Mouse (Mus musculus): ENCODE data around the gene Prcd. TPM values are rescaled to one million over a fixed set of nuclear protein-coding genes. Genes with fewer than 3 reads are reported as not detected.

Prcd gene
- polyA plus RNA-seq, 1 experiment from 2014 or later: 0.43 TPM

- ATAC-seq (replicated peaks; ENCODE audit: insufficient number of reproducible peaks, low FRiP score, low TSS enrichment, low read depth) (no peak), DNase-seq (ENCODE audit: low spot score) (no peak)
- no peaks in the 10 kb centered on the region for H3K36me3 ChIP-seq (replicated peaks; ENCODE audit: control insufficient read depth, insufficient read depth, low read depth, low read length)
- H3K4me3 ChIP-seq (ENCODE audit: low read depth, low read length): no peak overlapping the region
- no peaks in the 10 kb centered on the region for H3K4me1 ChIP-seq (ENCODE audit: control insufficient read depth, insufficient read depth, low read length)
- H3K9ac ChIP-seq (replicated peaks; ENCODE audit: low read length): no peak overlapping the region
- H3K9me3 ChIP-seq (replicated peaks; ENCODE audit: control insufficient read depth, low read length): no peaks in the 10 kb centered on the region
- H3K27ac ChIP-seq (replicated peaks; ENCODE audit: low read depth, low read length): no peak overlapping the region
- WGBS: 91% methylated on average over 10 of the region's 10 CpGs
- H3K4me2 ChIP-seq (ENCODE audit: low read depth, low read length): no peak overlapping the region
- no peaks in the 10 kb centered on the region for H3K27me3 ChIP-seq (ENCODE audit: control insufficient read depth, insufficient read depth, low read length)
Observed at GRCm38 (mm10) chr11:116710793-116711192, 57.5 kb downstream of the Prcd start.

- no peak for ATAC-seq (replicated peaks; ENCODE audit: insufficient number of reproducible peaks, low FRiP score, low TSS enrichment, low read depth)
- Histone ChIP-seq H3K4me2 (ENCODE audit: low read depth, low read length) (no peak overlapping the region), H3K9me3 (replicated peaks; ENCODE audit: control insufficient read depth, low read length) (no peaks in the 10 kb centered on the region; the same call in 1 of the 2 replicates), H3K36me3 (replicated peaks; ENCODE audit: control insufficient read depth, insufficient read depth, low read depth, low read length) (no peaks in the 10 kb centered on the region), H3K27ac (replicated peaks; ENCODE audit: low read depth, low read length) (no peak overlapping the region), H3K9ac (replicated peaks; ENCODE audit: low read length) (no peak overlapping the region), H3K27me3 (ENCODE audit: control insufficient read depth, insufficient read depth, low read length) (no peaks in the 10 kb centered on the region), H3K4me1 (ENCODE audit: control insufficient read depth, insufficient read depth, low read length) (no peaks in the 10 kb centered on the region), H3K4me3 (ENCODE audit: low read depth, low read length) (no peak overlapping the region)
- DNase-seq (ENCODE audit: low spot score): no peak
- WGBS: 92% methylated on average over 12 of the region's 12 CpGs
Observed at GRCm38 (mm10) chr11:116714052-116714451, 60.7 kb downstream of the Prcd start.

Other genes starting within 250 kb of the Prcd start
- gene Rnf157, start 240.5 kb upstream of the Prcd start, polyA plus RNA-seq (2014; fragmentation: Nextera tagmentation; extraction: Ambion mirVana): 15.8 and 15.9 TPM in 2 replicates
- 63.6 and 68.4 TPM in 2 replicates for gene Ubald2, start 219.4 kb upstream of the Prcd start, polyA plus RNA-seq (2014; fragmentation: Nextera tagmentation; extraction: Ambion mirVana)
- gene Qrich2, start 187.3 kb upstream of the Prcd start, polyA plus RNA-seq (2014; fragmentation: Nextera tagmentation; extraction: Ambion mirVana): 0.31 TPM in 1 of 2 replicates, not detected in the other
- 171 and 182 TPM in 2 replicates for gene Prpsap1, start 159.3 kb upstream of the Prcd start, polyA plus RNA-seq (2014; fragmentation: Nextera tagmentation; extraction: Ambion mirVana)
- gene Sphk1, start 122.6 kb upstream of the Prcd start, polyA plus RNA-seq (2014; fragmentation: Nextera tagmentation; extraction: Ambion mirVana): 5.0 and 7.2 TPM in 2 replicates
- gene Ube2o, start 72.1 kb upstream of the Prcd start, polyA plus RNA-seq (2014; fragmentation: Nextera tagmentation; extraction: Ambion mirVana): 17.2 and 17.4 TPM in 2 replicates
- not detected in 2 replicates for gene Aanat, start 67.1 kb upstream of the Prcd start, polyA plus RNA-seq (2014; fragmentation: Nextera tagmentation; extraction: Ambion mirVana)
- 2.8 and 3.1 TPM in 2 replicates for gene Rhbdf2, start 26.5 kb upstream of the Prcd start, polyA plus RNA-seq (2014; fragmentation: Nextera tagmentation; extraction: Ambion mirVana)
- 3.5 and 3.8 TPM in 2 replicates for gene Cygb, start 779 bp downstream of the Prcd start, polyA plus RNA-seq (2014; fragmentation: Nextera tagmentation; extraction: Ambion mirVana)
- gene St6galnac1, start 122.0 kb downstream of the Prcd start, polyA plus RNA-seq (2014; fragmentation: Nextera tagmentation; extraction: Ambion mirVana): not detected in 2 replicates
- 18.1 and 21.9 TPM in 2 replicates for gene Mxra7, start 174.5 kb downstream of the Prcd start, polyA plus RNA-seq (2014; fragmentation: Nextera tagmentation; extraction: Ambion mirVana)
- gene Mettl23, start 189.7 kb downstream of the Prcd start, polyA plus RNA-seq (2014; fragmentation: Nextera tagmentation; extraction: Ambion mirVana): 67.0 and 67.8 TPM in 2 replicates
- 74.2 and 75.1 TPM in 2 replicates for gene Jmjd6, start 189.9 kb downstream of the Prcd start, polyA plus RNA-seq (2014; fragmentation: Nextera tagmentation; extraction: Ambion mirVana)
- 33.9 and 35.7 TPM in 2 replicates for gene Mfsd11, start 198.9 kb downstream of the Prcd start, polyA plus RNA-seq (2014; fragmentation: Nextera tagmentation; extraction: Ambion mirVana)
- gene Srsf2, start 199.6 kb downstream of the Prcd start, polyA plus RNA-seq (2014; fragmentation: Nextera tagmentation; extraction: Ambion mirVana): 1,064 and 1,163 TPM in 2 replicates

Measured in embryonic facial prominence, embryonic 11.5 days (tissue).